Comparison of ENCODE assay signal across 8 mouse cellular contexts in the genomic region with DNA sequence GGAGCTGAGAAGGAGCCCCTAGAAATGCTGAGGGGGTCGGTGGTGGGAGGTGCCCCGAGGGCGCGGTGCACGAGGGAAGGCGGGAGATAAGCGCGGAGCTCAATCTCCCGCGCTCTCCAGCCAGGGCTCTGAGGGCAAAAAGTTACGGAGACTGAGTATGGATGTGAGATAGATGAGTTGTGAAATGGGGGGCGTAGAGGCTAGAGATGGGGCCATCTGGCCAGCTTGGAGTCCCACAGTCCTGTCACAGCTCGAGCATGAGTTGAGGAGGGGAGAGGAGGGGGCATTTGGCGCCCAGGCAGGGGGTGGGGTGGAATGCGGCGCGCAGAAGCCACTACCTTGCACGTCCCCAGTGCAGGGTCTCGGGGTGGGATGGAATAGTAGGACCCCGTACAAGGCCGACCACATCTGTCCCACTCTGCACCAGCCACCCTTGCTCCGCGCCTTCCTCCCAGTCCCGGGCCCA. TPM values are rescaled to one million over a fixed set of nuclear protein-coding genes. Genes with fewer than 3 reads are reported as not detected.
DNase-seq lines count a peak whose midpoint lies in the region; ATAC-seq and TF ChIP-seq lines count a peak whose summit lies in the region.

No protein-coding gene starts in this region.

- no peaks in the 10 kb centered on the region for H3K27me3 ChIP-seq in forebrain, postnatal 0 days (ENCODE audit: insufficient read depth, low read length)
- H3K27me3 ChIP-seq in liver, embryonic 12.5 days (replicated peaks), result no peaks in the 10 kb centered on the region

- no peak for TF ChIP-seq CTCF in lung, adult 2 months (IDR thresholded peaks at IDR 0.05; ENCODE audit: insufficient read depth, low read length)
- no peak for TF ChIP-seq CTCF in forebrain, postnatal 0 days (IDR thresholded peaks at IDR 0.05; ENCODE audit: low read depth)

- intact Hi-C loops in left cerebral cortex, postnatal 14 days (cut with DNase I), result no loop called here

- no peak for DNase-seq in lung, adult 2 months
- no peak for DNase-seq in lung, postnatal 14 days
- DNase-seq in c-Kit-positive CD71-positive TER-119-positive erythroid progenitor cells, embryonic 14.5 days (ENCODE audit: low spot score), result peak; percentile 60
- no peak for DNase-seq in forebrain, postnatal 0 days
- peak; percentile 3 to 40 for DNase-seq in spleen, postnatal 36 days (ENCODE audit: low spot score in 2 of 2)
- DNase-seq in adrenal gland, postnatal 25 days, result no peak
- no peak for DNase-seq in left cerebral cortex, postnatal 14 days (ENCODE audit: low spot score in 2 of 2)

- H3K36me3 ChIP-seq in forebrain, postnatal 0 days (ENCODE audit: insufficient read depth), result peaks cover 9% of the 10 kb centered on the region; the same call in 1 of the 2 replicates
- peaks cover 43% of the 10 kb centered on the region for H3K36me3 ChIP-seq in liver, embryonic 12.5 days

- WGBS in lung, adult 2 months, result under 1% methylated on average over 24 of the region's 24 CpGs
- WGBS in forebrain, postnatal 0 days, result under 1% methylated on average over 24 of the region's 24 CpGs
- under 1% methylated on average over 24 of the region's 24 CpGs for WGBS in liver, embryonic 12.5 days (ENCODE audit: insufficient replicate concordance)

- H3K4me1 ChIP-seq in lung, adult 2 months (ENCODE audit: control insufficient read depth, insufficient read depth, low read length), result peaks cover 10% of the 10 kb centered on the region
- H3K4me1 ChIP-seq in forebrain, postnatal 0 days (ENCODE audit: insufficient read depth), result peaks cover 5% of the 10 kb centered on the region; the same call in 1 of the 2 replicates
- peaks cover 55% of the 10 kb centered on the region for H3K4me1 ChIP-seq in liver, embryonic 12.5 days

- no peaks in the 10 kb centered on the region for H3K9me3 ChIP-seq in forebrain, postnatal 0 days (ENCODE audit: low read length)
- no peaks in the 10 kb centered on the region for H3K9me3 ChIP-seq in liver, embryonic 12.5 days (replicated peaks)

- no peak for TF ChIP-seq POLR2A in lung, adult 2 months (IDR thresholded peaks at IDR 0.05; ENCODE audit: borderline replicate concordance, extremely low read depth, low read depth, low read length)

- H3K27ac ChIP-seq in forebrain, postnatal 0 days (ENCODE audit: low read depth, low read length), result no peak overlapping the region
- peak overlapping the region; percentile 98 for H3K27ac ChIP-seq in liver, embryonic 12.5 days

- ATAC-seq in forebrain, postnatal 0 days, result no peak
- ATAC-seq in liver, embryonic 12.5 days, result peak; percentile 16

- H3K4me2 ChIP-seq in forebrain, postnatal 0 days (ENCODE audit: low read depth), result peak overlapping the region; percentile 98
- peak overlapping the region; percentile 91 for H3K4me2 ChIP-seq in liver, embryonic 12.5 days

- peak overlapping the region; percentile 55 for H3K4me3 ChIP-seq in lung, adult 2 months (replicated peaks; ENCODE audit: extremely low read depth, low read depth, low read length)
- peak overlapping the region; percentile 68 for H3K4me3 ChIP-seq in forebrain, postnatal 0 days (ENCODE audit: low read depth, low read length)
- H3K4me3 ChIP-seq in liver, embryonic 12.5 days, result peak overlapping the region; percentile 98

- H3K9ac ChIP-seq in forebrain, postnatal 0 days, result 0 out of 2 replicates have a peak overlapping the region, but pooled peaks have one; percentile 14
- peak overlapping the region; percentile 95 for H3K9ac ChIP-seq in liver, embryonic 12.5 days

RNA-seq across cellular contexts. Expression of a gene that starts 0.7 kb away (rescaled TPM):
- 0.98 and 1.1 TPM in 2 replicates for polyA plus RNA-seq in lung, adult 2 months (2012; rRNA removed)
- total RNA-seq in forebrain, postnatal 0 days (2014; rRNA removed), result 3.7 and 7.8 TPM in 2 replicates
- 6.2 and 8.9 TPM in 2 replicates for polyA plus RNA-seq in forebrain, postnatal 0 days (2015; fragmentation: Nextera tagmentation; extraction: Ambion mirVana)
- 94.0 and 95.6 TPM in 2 replicates for polyA plus RNA-seq in liver, embryonic 12.5 days (2016; fragmentation: Nextera tagmentation; extraction: Ambion mirVana)
- total RNA-seq in adrenal gland, postnatal 25 days (2021), result 5.4 and 5.7 TPM in 2 replicates
- 1 to 10 TPM; 1.0 to 1.5 TPM for total RNA-seq in left cerebral cortex, postnatal 14 days (2021)

RNA-seq across cellular contexts. Expression of a gene that starts 19.0 kb away (rescaled TPM):
- polyA plus RNA-seq in lung, adult 2 months (2012; rRNA removed), result 2.4 TPM in 2 replicates
- 11.5 and 13.4 TPM in 2 replicates for total RNA-seq in forebrain, postnatal 0 days (2014; rRNA removed)
- 6.6 TPM in 2 replicates for polyA plus RNA-seq in forebrain, postnatal 0 days (2015; fragmentation: Nextera tagmentation; extraction: Ambion mirVana)
- 9.3 and 10.0 TPM in 2 replicates for polyA plus RNA-seq in liver, embryonic 12.5 days (2016; fragmentation: Nextera tagmentation; extraction: Ambion mirVana)
- 12.3 and 13.3 TPM in 2 replicates for total RNA-seq in adrenal gland, postnatal 25 days (2021)
- total RNA-seq in left cerebral cortex, postnatal 14 days (2021), result 10 to 100 TPM; 10.2 to 12.4 TPM

Comparison
In these comparisons a context has a peak if more than half of its experiments do, and no peak if none do; other contexts are left out.
1. DNase-seq: peak in c-Kit-positive CD71-positive TER-119-positive erythroid progenitor cells, embryonic 14.5 days (single experiment) and spleen, postnatal 36 days (2 of 2); none in lung, adult 2 months (single experiment), lung, postnatal 14 days (single experiment), forebrain, postnatal 0 days (single experiment), adrenal gland, postnatal 25 days (single experiment) and left cerebral cortex, postnatal 14 days (0 of 2).
2. Peak in every context shown above with its lines, with median percentiles within 50 percentile points of each other: H3K4me3 ChIP-seq.